Mouse (Mus musculus) olfactory bulb, adult 2 months (tissue): Measurements from ENCODE around the gene Actl7a.

ENCODE experiments used
- CTCF ChIP-seq: fragments of 200-500 bp; IDR thresholded peaks from 2 replicates; pipeline ENCODE4 v1.5.1; 2012; ENCODE audit warnings: low read depth, mild to moderate bottlenecking, low read length, moderate library complexity; ENCODE audit not compliant: insufficient read depth
- POLR2A ChIP-seq: fragments of 200-500 bp; IDR thresholded peaks from 2 replicates; pipeline ENCODE4 v1.6.1; 2012; ENCODE audit warnings: mild to moderate bottlenecking, low read depth, low read length, moderate library complexity; ENCODE audit not compliant: insufficient read depth

GRCm38 (mm10) chr4:56725839-56726238 is 17.4 kb upstream of the Actl7a start:
- no peak for TF ChIP-seq CTCF
- no peak for TF ChIP-seq POLR2A
